Mouse (Mus musculus): ENCODE results near the gene Tmod4.

DNA sequence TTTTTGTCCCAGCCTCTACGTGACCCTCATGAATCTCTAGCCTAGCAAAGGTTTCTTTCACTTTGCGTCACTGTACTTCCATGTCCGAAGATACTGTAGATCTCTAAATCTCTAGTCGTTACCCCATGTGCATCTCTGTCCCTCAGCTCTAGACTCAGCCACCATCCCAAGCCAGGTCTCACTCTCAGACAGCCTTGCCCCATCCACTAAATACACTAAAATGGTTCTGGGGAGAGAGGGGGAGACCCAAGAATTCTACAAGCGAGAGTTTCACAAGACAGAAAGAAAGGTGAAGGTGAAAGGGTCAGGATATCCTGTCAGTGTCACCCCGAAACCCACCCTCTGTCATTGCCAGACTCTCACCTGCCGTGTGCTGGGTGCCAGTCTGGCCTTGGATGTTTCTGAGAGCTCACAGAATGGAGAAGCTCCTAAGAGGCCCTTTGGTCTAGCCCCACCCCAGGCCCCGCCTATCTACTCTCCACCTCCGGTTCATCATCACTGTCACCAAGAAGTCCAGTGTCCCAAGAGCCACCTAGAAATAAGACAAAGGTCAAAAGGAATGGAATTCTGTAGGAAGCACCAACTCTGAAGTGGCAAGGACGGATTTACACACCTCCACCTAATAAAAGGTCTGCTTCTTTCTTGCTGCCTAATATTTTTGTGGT lies 17.8 kb downstream of the Tmod4 start, which contains the start of gene Tnfaip8l2:
- TF ChIP-seq POLR2A (IDR thresholded peaks at IDR 0.05; ENCODE audit: extremely low read depth, insufficient read depth, low read length) (no peak), CTCF (IDR thresholded peaks at IDR 0.05; ENCODE audit: extremely low read depth, insufficient read depth, low read length) (no peak)
